Mouse (Mus musculus): ENCODE results near the gene Bmp2. TPM values are rescaled to one million over a fixed set of nuclear protein-coding genes. Genes with fewer than 3 reads are reported as not detected.
A peak's percentile ranks its signal among the peaks of the same experiment; 100 is the strongest.

Bmp2 gene
- polyA plus RNA-seq, 1 experiment from 2014 or later: 5.1 TPM

DNA sequence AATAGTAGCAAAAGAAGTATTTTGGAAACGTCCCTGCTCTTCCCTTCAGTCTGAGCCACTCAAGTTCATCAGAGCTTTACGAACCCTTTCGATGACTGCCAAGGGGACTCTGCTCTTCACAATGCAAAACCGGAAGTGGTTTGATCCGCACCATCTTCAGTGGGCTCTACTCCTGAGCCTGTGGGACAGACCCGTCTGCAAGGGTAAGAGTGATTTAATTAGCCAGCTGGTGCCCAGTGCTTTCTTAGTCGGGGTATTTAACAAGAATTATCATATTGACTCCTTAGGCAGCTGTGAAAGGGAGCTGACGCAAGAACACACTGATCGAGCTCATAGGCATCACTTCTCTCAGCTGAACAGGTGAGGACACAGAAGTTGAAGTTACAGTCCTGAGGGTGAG is 16.5 kb upstream of the Bmp2 start:
- Histone ChIP-seq H3K27me3 (no peaks in the 10 kb centered on the region), H3K9me3 (replicated peaks) (no peaks in the 10 kb centered on the region), H3K4me1 (no peaks in the 10 kb centered on the region), H3K4me3 (no peak overlapping the region), H3K27ac (no peak overlapping the region), H3K4me2 (replicated peaks) (no peak overlapping the region), H3K36me3 (no peaks in the 10 kb centered on the region), H3K9ac (no peak overlapping the region)
- 71% methylated on average over 9 of the region's 9 CpGs for WGBS
- ATAC-seq (ENCODE audit: low FRiP score): peak; percentile 52; the same call in 1 of the 2 replicates

DNA sequence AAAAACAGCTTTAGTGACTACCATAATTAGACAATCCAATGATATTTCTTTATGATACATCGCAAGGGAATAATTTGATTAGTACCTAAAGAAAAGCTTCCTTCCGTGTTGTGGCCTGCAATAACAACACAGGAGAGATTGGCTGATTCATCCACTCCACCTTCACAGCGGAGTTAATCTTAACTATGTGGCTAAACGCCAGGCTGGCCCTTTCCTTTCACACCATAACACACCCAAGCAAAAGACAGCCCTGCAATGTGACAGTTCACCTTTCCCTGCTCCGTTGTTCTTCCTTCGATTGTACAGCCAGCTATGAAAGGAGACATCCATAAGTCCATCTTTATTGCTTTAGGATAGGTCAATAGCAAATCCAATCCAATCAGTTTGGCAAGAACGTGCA is 15.1 kb upstream of the Bmp2 start:
- no peak overlapping the region for H3K4me3 ChIP-seq
- H3K27me3 ChIP-seq: no peaks in the 10 kb centered on the region
- H3K27ac ChIP-seq: no peak overlapping the region
- H3K9me3 ChIP-seq (replicated peaks): no peaks in the 10 kb centered on the region
- no peak overlapping the region for H3K4me2 ChIP-seq (replicated peaks)
- no peaks in the 10 kb centered on the region for H3K4me1 ChIP-seq
- 87% methylated on average over 7 of the region's 7 CpGs for WGBS
- no peak for ATAC-seq (ENCODE audit: low FRiP score)
- no peak overlapping the region for H3K9ac ChIP-seq
- H3K36me3 ChIP-seq: no peaks in the 10 kb centered on the region

GRCm38 (mm10) chr2:133540702-133541101 is 11.3 kb upstream of the Bmp2 start:
- H3K9me3 ChIP-seq (replicated peaks): no peaks in the 10 kb centered on the region
- no peaks in the 10 kb centered on the region for H3K4me1 ChIP-seq
- H3K9ac ChIP-seq: no peak overlapping the region
- H3K27ac ChIP-seq: no peak overlapping the region
- 55% methylated on average over 1 of the region's 1 CpGs for WGBS
- ATAC-seq (ENCODE audit: low FRiP score): no peak
- no peak overlapping the region for H3K4me3 ChIP-seq
- H3K27me3 ChIP-seq: no peaks in the 10 kb centered on the region
- H3K4me2 ChIP-seq (replicated peaks): no peak overlapping the region
- H3K36me3 ChIP-seq: no peaks in the 10 kb centered on the region

DNA sequence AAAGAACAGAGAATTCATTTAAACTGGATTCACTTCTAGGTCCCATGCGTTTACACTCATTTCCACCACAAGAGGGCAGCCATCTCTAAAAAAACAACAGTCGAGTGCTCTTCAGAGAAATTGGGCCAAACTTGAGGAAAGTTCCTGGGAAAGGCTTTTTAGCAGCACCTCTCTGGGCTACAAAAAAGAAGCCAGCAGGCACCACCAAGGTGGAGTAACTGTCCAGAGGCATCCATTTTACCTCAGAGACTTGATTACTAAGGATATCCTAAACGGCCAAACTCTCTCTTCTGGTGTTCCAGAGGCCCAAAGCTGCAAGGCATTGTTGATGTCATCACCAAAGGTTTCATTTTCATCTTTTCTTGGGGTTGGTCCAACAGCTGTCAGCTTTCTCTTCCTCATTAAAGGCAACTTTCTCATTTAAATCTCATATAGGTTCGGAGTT is 1.7 kb upstream of the Bmp2 start:
- WGBS: 28% methylated on average over 4 of the region's 4 CpGs
- Histone ChIP-seq H3K9me3 (replicated peaks) (no peaks in the 10 kb centered on the region), H3K9ac (no peak overlapping the region), H3K27me3 (peaks cover 59% of the 10 kb centered on the region), H3K4me1 (peaks cover 20% of the 10 kb centered on the region), H3K27ac (no peak overlapping the region), H3K4me3 (no peak overlapping the region), H3K4me2 (replicated peaks) (no peak overlapping the region), H3K36me3 (no peaks in the 10 kb centered on the region)
- no peak for ATAC-seq (ENCODE audit: low FRiP score)

GRCm38 (mm10) chr2:133552842-133553465 is 995 bp downstream of the Bmp2 start:
- Histone ChIP-seq H3K9me3 (replicated peaks) (no peaks in the 10 kb centered on the region), H3K4me1 (peaks cover 20% of the 10 kb centered on the region), H3K27me3 (peaks cover 77% of the 10 kb centered on the region), H3K4me2 (replicated peaks) (peak overlapping the region; percentile 88), H3K36me3 (no peaks in the 10 kb centered on the region), H3K27ac (no peak overlapping the region), H3K4me3 (peak overlapping the region; percentile 54), H3K9ac (peak overlapping the region; percentile 60)
- peak; percentile 45 for ATAC-seq (ENCODE audit: low FRiP score)
- under 1% methylated on average over 34 of the region's 48 CpGs for WGBS

- 28% methylated on average over 9 of the region's 9 CpGs for WGBS
- H3K4me2 ChIP-seq (replicated peaks): peak overlapping the region; percentile 68
Measured at GRCm38 (mm10) chr2:133553911-133554285, 1.9 kb downstream of the Bmp2 start.

GRCm38 (mm10) chr2:133554286-133555021 is 2.5 kb downstream of the Bmp2 start:
- Histone ChIP-seq H3K4me3 (peak overlapping the region; percentile 54), H3K27me3 (peaks cover 73% of the 10 kb centered on the region)
- under 1% methylated on average over 52 of the region's 55 CpGs for WGBS

More at GRCm38 (mm10) chr2:133553911-133554285, 1.9 kb downstream of the Bmp2 start:
- no peaks in the 10 kb centered on the region for H3K36me3 ChIP-seq
- no peak for ATAC-seq (ENCODE audit: low FRiP score)
- H3K27ac ChIP-seq: no peak overlapping the region
- peaks cover 20% of the 10 kb centered on the region for H3K4me1 ChIP-seq
- peak overlapping the region; percentile 54 for H3K4me3 ChIP-seq
- H3K27me3 ChIP-seq: peaks cover 77% of the 10 kb centered on the region
- H3K9me3 ChIP-seq (replicated peaks): no peaks in the 10 kb centered on the region
- H3K9ac ChIP-seq: peak overlapping the region; percentile 47

GRCm38 (mm10) chr2:133564248-133564886 is 12.4 kb downstream of the Bmp2 start:
- no peak overlapping the region for H3K4me3 ChIP-seq
- H3K9ac ChIP-seq: no peak overlapping the region
- H3K4me2 ChIP-seq (replicated peaks): no peak overlapping the region
- H3K9me3 ChIP-seq (replicated peaks): no peaks in the 10 kb centered on the region
- 80% methylated on average over 10 of the region's 10 CpGs for WGBS
- no peak overlapping the region for H3K27ac ChIP-seq
- no peaks in the 10 kb centered on the region for H3K4me1 ChIP-seq
- no peaks in the 10 kb centered on the region for H3K36me3 ChIP-seq
- H3K27me3 ChIP-seq: 0 out of 2 replicates have a peak, but pooled peaks cover 3% of the 10 kb centered on the region
- ATAC-seq (ENCODE audit: low FRiP score): no peak

More at GRCm38 (mm10) chr2:133554286-133555021, 2.5 kb downstream of the Bmp2 start:
- Histone ChIP-seq H3K9ac (peak overlapping the region; percentile 47), H3K36me3 (no peaks in the 10 kb centered on the region), H3K4me2 (replicated peaks) (peak overlapping the region; percentile 68), H3K27ac (no peak overlapping the region), H3K4me1 (peaks cover 20% of the 10 kb centered on the region), H3K9me3 (replicated peaks) (no peaks in the 10 kb centered on the region)
- peak; percentile 58 for ATAC-seq (ENCODE audit: low FRiP score)

- no peak overlapping the region for H3K27ac ChIP-seq
- no peaks in the 10 kb centered on the region for H3K36me3 ChIP-seq
- ATAC-seq (ENCODE audit: low FRiP score): no peak
- WGBS: 94% methylated on average over 5 of the region's 5 CpGs
- no peak overlapping the region for H3K4me3 ChIP-seq
- no peaks in the 10 kb centered on the region for H3K9me3 ChIP-seq (replicated peaks)
- H3K9ac ChIP-seq: no peak overlapping the region
- no peaks in the 10 kb centered on the region for H3K4me1 ChIP-seq
- H3K27me3 ChIP-seq: 0 out of 2 replicates have a peak, but pooled peaks cover 3% of the 10 kb centered on the region
- no peak overlapping the region for H3K4me2 ChIP-seq (replicated peaks)
Measured at GRCm38 (mm10) chr2:133565424-133565823, 13.5 kb downstream of the Bmp2 start.

DNA sequence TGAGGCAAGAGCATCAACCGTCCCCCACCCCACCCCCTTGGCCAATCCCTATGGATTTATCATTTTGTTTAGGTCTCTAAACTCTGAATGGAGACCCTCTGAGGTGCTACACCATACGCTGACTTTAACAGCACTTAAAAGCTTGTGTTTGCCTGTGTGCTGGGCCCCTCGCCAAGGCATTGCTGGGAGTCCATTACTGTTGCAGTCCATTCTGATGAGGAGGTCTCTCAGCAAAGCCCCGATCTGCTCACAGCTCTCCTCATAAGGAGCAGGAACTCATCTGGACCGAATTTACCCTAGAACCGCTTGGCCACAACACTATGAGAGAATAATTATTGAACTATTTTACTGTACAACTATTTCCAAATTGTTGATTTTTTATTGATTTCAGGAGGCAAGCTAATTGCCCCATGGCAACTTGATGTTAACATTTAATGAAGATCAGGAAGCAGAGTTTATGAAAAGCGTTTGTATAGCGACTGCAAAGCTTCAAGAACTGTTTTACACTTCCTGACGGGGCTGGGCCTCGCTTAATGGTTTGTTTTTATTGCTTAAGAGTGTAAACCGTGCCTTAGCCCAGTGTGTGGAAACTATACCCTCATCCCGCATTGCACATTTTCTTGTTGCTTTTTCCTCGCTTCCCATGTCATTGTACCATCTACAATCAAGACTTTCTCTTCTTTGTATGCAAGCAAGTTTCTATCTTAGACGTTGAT is 14.2 kb downstream of the Bmp2 start:
- Histone ChIP-seq H3K27ac (no peak overlapping the region), H3K9ac (no peak overlapping the region), H3K27me3 (0 out of 2 replicates have a peak, but pooled peaks cover under 1% of the 10 kb centered on the region), H3K9me3 (replicated peaks) (no peaks in the 10 kb centered on the region), H3K4me2 (replicated peaks) (no peak overlapping the region), H3K4me1 (no peaks in the 10 kb centered on the region), H3K36me3 (no peaks in the 10 kb centered on the region), H3K4me3 (no peak overlapping the region)
- no peak for ATAC-seq (ENCODE audit: low FRiP score)
- 80% methylated on average over 14 of the region's 14 CpGs for WGBS

DNA sequence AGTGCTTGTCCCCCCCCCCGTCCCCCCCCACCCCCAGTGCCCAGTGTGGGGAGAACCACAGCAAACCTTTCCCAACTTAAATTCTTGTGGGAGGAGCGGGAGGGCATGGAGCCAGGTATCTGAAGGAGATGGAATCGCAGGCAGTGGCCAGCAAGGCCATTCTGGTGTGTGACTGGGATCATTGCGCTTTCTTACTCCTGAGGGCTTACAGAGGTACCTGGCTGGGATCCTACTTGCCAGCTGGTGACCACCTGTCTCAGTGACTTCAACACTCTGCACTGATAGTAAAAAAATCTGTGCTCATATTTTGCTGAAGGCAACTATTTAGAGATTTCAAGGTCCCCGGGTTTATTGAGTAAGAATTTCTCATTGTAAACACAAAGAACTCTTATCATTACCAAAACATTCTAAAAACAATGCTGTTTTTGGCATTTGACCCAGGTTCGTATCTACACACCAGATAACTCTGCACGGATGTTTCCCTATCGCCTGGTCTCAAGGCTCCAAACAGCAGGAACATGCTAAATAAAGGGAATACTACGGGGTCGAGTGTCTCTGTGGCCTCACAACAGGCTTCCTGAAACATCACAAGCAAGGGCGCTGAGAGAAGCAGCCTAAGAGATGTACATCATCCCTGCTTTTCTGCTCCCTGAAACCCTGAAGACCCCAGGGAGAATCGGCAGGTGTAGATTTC is 39.8 kb downstream of the Bmp2 start:
- Histone ChIP-seq H3K36me3 (no peaks in the 10 kb centered on the region), H3K9me3 (replicated peaks) (no peaks in the 10 kb centered on the region), H3K4me1 (no peaks in the 10 kb centered on the region), H3K9ac (no peak overlapping the region), H3K4me2 (replicated peaks) (no peak overlapping the region), H3K4me3 (no peak overlapping the region), H3K27me3 (no peaks in the 10 kb centered on the region), H3K27ac (no peak overlapping the region)
- ATAC-seq (ENCODE audit: low FRiP score): no peak
- WGBS: 62% methylated on average over 12 of the region's 12 CpGs

Measured in hindbrain, embryonic 12.5 days (tissue).